Mouse (Mus musculus) frontal cortex, postnatal 25 days (tissue): ENCODE data around the gene Gm5737.

Experiments used
- DNase-seq, 2 experiments: peaks; one replicate each; pipeline ENCODE4 v3.0.0; 2022; ENCODE audit warnings: low spot score in 2 of 2

Gm5737 gene

DNA sequence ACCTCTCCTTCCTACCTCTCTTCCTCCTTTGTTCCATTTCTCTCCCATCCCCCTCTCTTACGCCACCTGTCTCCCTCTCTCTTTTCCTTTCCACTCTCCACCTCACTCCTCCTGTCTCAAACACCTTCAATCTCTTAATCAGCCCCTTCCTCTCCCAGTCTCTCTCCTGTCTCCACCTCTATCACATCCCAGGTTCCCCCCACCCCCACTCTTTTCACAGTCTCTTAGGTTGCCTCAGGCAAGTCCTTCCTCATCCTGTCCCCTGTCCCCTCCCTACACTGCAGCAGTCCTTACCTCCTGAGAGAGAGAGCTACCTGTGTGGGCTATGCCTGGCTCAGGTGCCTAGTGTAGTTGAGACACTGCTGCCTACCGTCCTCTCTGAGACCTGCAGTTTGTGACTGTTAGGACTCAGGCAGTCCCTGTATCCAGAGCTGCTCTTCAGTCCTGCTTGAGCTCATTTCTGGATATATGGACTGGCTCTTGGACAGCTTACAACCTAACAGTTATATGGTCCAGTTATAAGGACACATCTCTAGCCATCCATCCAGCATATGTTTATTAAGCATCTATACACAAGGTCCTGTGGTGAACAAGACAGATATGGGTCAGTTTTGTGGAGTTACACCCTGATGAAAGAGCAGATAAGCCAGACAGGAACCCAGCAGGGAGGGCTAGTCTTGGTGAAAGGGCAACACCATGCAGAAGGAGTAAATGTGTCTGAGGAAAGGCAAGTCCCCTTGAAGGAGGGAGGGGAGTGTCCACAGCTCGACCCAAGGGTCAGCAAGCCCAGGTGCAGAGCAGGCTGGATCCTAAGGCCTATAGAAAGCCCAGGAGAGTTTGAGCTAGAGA lies 63.6 kb downstream of the Gm5737 start:
- no peak for DNase-seq

GRCm38 (mm10) chr7:120878271-120878670 lies 66.1 kb downstream of the Gm5737 start:
- DNase-seq: no peak

DNA sequence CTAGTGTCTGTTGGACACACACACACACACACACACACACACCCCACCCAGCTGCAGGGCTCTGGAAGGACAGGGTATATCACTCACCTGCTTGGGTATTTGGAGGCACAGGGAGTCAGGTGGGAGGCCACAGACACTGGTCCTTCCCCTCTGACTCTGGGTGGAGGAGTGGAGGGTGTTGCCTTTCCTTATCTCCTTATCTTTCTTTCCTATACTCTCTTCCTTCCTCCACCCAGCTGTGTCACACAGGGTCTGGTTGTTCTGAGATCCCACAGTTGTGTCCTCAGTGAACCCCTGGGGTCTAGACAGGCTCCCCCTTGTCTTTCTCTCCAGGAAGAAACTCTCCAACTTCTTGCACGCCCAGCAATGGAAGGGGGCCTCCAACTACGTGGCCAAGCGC lies 67.8 kb downstream of the Gm5737 start:
- DNase-seq: no peak

DNA sequence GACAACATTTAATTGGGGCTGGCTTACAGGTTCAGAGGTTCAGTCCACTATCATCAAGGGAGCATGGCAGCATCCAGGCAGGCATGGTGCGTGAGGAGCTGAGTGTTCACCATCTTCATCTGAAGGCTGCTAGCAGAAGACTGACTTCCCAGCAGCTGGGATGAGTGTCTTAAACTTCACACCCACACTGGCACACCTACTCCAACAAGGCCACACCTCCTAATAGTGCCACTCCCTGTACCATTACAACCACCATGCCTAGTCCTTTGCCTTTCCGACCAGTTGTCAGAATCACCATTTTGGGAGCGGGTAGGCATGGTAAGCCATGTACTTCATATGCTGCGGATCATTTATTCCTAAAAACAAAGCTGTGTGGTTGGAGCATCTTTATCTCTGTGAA lies 68.6 kb downstream of the Gm5737 start:
- no peak for DNase-seq
